Mouse (Mus musculus) embryonic facial prominence, embryonic 10.5 days (tissue): ENCODE results near the gene Fam227a. TPM values are rescaled to one million over a fixed set of nuclear protein-coding genes. Genes with fewer than 3 reads are reported as not detected.

Experiments used
- DNase-seq: peaks from one replicate; pipeline ENCODE4 v3.0.0-alpha.2; 2017; ENCODE audit warnings: low spot score
- H3K27ac ChIP-seq: fragments of 300-500 bp; sonication (generic); replicated peaks from 2 replicates; pipeline ENCODE4 v1.5.1; 2016; ENCODE audit warnings: mild to moderate bottlenecking
- H3K27me3 ChIP-seq: fragments of 300-500 bp; sonication (generic); replicated peaks from 2 replicates; pipeline ENCODE4 v1.6.1; 2016; ENCODE audit warnings: low read depth, mild to moderate bottlenecking; ENCODE audit not compliant: poor library complexity, severe bottlenecking
- H3K36me3 ChIP-seq: fragments of 300-500 bp; sonication (generic); replicated peaks from 2 replicates; pipeline ENCODE4 v1.6.1; 2016; ENCODE audit warnings: mild to moderate bottlenecking, moderate library complexity
- H3K4me1 ChIP-seq: fragments of 300-500 bp; sonication (generic); 2 replicates; pipeline ENCODE4 v1.6.1; 2016
- H3K4me3 ChIP-seq: fragments of 300-500 bp; sonication (generic); 2 replicates; pipeline ENCODE4 v1.5.1; 2016; ENCODE audit warnings: mild to moderate bottlenecking, moderate library complexity
- H3K9me3 ChIP-seq: fragments of 300-500 bp; sonication (generic); 2 replicates; pipeline ENCODE4 v1.6.1; 2016; ENCODE audit warnings: mild to moderate bottlenecking
- WGBS: fragments of 180-500 bp; shearing (Covaris S2); methylation state at CpG from one replicate; pipeline ENCODE4 v1.1.7; 2016; 5-methylcytosine and 5-hydroxymethylcytosine counted together
- polyA plus RNA-seq: library from polyadenylated mRNA; unstranded; fragments of >200 nt; fragmentation: Nextera tagmentation; extraction: Ambion mirVana; gene quantifications from 2 replicates; pipeline ENCODE4 v1.2.1, GENCODE M21; 2016

Gene Fam227a
- polyA plus RNA-seq, 1 experiment from 2014 or later: 2.3 TPM

DNA sequence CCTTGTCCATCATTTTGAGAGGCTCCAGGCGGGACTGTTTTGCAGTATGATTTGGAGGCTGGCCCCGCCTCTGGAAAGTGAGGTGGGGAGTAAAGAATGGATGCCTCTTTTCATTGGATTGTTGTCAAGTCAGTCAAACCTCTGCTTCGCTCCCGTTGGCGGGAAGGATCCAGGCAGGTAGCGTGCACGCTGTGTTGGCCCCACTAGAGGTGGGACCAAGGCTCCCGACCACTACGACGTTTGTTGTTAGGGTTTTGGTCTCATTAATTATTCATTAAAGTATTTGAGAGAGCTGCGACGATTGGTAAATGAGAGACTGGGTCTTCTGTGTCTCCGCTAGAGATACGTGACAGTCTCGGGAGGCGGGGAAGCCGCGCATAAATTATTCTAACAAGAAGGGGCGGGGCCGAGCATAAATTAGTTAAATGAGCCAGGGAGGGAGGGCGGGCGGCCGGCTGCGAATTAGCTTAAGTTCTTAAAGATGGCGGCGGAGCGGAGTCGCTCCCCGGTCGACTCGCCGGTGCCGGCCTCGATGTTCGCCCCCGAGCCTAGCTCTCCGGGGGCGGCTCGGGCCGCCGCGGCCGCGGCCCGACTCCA lies 31.8 kb upstream of the Fam227a start, which contains the start of gene Gtpbp1:
Gene Gtpbp1 (plus strand): TSS at position 420 of the 597 bp plus-strand sequence.
- Histone ChIP-seq H3K4me3 (peak within 1 kb of the TSS; percentile 97), H3K27me3 (no peaks in the 10 kb centered on the region), H3K36me3 (peaks cover 20% of the 10 kb centered on the region), H3K27ac (peak within 1 kb of the TSS; percentile 94), H3K9me3 (no peaks in the 10 kb centered on the region), H3K4me1 (peaks cover 59% of the 10 kb centered on the region)
- under 1% methylated on average over 45 of the region's 45 CpGs for WGBS
- DNase-seq: peak; percentile 96

DNA sequence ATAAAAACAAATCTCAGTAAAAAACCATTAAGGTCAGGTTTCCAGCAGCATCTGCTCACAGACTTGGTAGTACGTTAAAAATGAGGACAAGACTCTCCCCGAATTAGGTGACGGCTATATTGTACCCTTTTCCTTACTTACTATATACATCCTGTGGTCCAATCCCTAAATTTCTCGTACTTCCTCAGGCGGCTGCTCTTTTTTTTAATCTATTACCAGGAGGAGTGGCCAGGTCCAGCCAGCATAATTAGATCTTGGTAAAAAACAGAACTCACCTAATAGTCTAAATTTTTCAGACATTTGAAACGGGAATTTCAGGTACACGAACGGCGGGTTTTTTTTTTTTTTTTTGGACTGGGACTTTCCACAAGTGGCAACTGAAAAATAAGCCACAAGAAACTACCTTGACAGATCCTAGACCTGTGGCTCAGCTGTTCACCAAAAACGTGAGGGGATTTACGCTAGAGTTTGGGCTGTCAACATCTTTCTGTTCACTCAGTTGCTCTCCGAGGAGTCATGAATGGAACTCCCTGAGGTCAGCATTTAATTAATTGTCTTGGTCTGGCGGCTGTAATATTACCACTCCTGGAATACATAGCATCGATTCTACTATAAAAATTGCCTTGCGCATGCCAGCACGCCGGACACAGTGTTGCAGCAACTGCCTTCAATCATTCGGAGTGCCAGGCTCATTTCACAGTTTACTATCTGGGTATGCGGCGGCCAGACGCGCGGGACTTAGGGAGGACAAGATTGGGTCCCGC lies 31.1 kb upstream of the Fam227a start:
- H3K27ac ChIP-seq: 0 out of 2 replicates have a peak overlapping the region, but pooled peaks have one; percentile 94
- H3K36me3 ChIP-seq: peaks cover 14% of the 10 kb centered on the region
- peaks cover 66% of the 10 kb centered on the region for H3K4me1 ChIP-seq

DNA sequence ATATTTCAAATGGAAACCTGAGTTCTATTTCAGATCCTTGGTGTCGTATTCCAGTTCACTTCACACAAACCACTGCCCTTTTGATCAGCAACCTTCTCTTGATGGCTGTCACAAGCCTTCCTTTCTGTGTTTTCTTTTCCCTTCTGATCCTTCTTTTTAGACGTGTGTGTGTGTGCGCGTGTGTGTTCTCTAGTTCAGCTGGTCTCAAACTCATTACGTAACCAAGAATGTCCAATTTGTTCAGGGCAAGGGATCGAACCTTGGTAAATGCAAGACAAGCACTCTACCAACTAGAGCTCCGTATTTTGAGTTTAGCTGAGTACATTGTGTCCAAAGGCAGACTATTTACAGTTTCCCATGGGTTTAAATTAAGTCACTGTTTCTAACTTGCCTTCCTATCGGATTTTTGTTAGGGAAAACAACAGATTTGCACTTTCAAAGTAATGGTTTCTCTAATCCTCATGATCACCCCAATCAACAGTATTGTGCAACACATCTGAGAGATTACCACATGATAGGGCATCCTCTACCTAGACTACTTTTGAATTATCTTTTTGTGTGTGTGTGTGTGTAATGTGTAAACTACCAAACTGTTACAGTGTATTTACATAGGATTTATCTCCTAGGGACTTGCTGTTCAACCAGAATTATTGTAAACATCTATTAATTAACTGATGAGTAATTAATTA lies 29.7 kb upstream of the Fam227a start:
- peak overlapping the region; percentile 94 for H3K27ac ChIP-seq
- peak overlapping the region; percentile 95 for H3K4me3 ChIP-seq
- DNase-seq: no peak
- peaks cover 10% of the 10 kb centered on the region; the same call in 1 of the 2 replicates for H3K36me3 ChIP-seq
- peaks cover 74% of the 10 kb centered on the region for H3K4me1 ChIP-seq
- 2% methylated on average over 8 of the region's 8 CpGs for WGBS
- H3K27me3 ChIP-seq: no peaks in the 10 kb centered on the region
- no peaks in the 10 kb centered on the region for H3K9me3 ChIP-seq

More for the DNA sequence above, 31.1 kb upstream of the Fam227a start:
- WGBS: 15% methylated on average over 24 of the region's 24 CpGs
- DNase-seq: no peak
- H3K27me3 ChIP-seq: no peaks in the 10 kb centered on the region
- H3K4me3 ChIP-seq: peak overlapping the region; percentile 97
- no peaks in the 10 kb centered on the region for H3K9me3 ChIP-seq

DNA sequence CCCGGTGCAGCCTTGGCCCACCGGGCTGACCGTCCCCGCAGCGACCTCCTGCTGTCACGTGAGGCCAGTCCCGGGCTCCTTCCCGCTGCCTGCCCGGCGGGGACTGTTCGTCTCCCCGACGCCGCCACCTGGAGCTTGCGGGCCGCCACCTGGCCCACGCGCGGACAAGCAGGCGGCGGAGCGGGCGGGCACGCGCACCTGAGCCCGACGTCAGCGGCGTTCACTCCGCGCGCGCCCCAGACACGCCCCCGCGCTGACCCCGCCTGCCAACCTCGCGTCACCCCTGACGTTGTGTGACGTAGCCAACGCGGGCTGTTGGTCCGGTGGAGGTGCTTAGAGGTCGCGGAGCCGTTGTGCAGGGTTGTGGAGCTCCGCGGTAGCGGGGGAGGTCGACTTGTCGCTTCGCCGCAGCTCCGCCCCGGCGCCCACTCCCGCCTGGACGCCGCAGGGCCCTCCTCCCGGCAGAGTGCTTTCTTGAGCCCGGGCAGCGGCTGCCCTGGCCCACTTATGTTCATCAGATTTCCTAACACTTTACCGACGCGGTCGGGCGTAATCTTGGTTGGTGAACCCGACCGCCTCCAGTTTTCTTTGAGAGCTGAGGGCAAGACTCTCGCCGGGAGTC lies 29.0 kb upstream of the Fam227a start, which contains the start of gene Josd1:
Gene Josd1 (minus strand): TSS at position 274 of the 622 bp plus-strand sequence.
- under 1% methylated on average over 72 of the region's 72 CpGs for WGBS
- peak; percentile 96 for DNase-seq
- peak within 1 kb of the TSS; percentile 95 for H3K4me3 ChIP-seq
- H3K27ac ChIP-seq: peak within 1 kb of the TSS; percentile 94
- H3K4me1 ChIP-seq: peaks cover 76% of the 10 kb centered on the region
- no peaks in the 10 kb centered on the region for H3K9me3 ChIP-seq
- H3K27me3 ChIP-seq: no peaks in the 10 kb centered on the region
- H3K36me3 ChIP-seq: peaks cover 15% of the 10 kb centered on the region; the same call in 1 of the 2 replicates

DNA sequence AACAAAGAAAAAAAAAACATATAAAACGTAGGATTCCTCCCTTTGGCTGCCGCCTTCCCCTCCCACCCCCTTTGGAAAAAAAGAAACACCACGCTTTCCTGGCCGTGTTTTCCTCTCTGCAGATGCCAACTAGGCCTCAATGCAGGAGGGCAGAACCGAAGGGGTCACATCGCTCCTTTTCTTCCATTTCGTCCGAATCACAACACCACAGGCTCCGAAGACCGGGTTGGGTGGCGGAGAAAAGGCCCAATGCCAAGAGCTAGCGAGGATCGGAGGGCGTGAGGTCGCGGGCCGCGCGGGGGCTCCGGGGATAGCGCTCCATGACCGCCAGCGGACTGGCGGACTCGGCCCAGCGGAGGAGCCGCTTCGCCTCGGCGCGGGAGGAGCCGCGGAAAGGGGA lies 28.4 kb upstream of the Fam227a start:
- Histone ChIP-seq H3K4me3 (peak overlapping the region; percentile 95), H3K27ac (peak overlapping the region; percentile 94), H3K9me3 (no peaks in the 10 kb centered on the region), H3K4me1 (peaks cover 73% of the 10 kb centered on the region), H3K36me3 (peaks cover 15% of the 10 kb centered on the region; the same call in 1 of the 2 replicates), H3K27me3 (no peaks in the 10 kb centered on the region)
- no peak for DNase-seq
- WGBS: under 1% methylated on average over 33 of the region's 33 CpGs

DNA sequence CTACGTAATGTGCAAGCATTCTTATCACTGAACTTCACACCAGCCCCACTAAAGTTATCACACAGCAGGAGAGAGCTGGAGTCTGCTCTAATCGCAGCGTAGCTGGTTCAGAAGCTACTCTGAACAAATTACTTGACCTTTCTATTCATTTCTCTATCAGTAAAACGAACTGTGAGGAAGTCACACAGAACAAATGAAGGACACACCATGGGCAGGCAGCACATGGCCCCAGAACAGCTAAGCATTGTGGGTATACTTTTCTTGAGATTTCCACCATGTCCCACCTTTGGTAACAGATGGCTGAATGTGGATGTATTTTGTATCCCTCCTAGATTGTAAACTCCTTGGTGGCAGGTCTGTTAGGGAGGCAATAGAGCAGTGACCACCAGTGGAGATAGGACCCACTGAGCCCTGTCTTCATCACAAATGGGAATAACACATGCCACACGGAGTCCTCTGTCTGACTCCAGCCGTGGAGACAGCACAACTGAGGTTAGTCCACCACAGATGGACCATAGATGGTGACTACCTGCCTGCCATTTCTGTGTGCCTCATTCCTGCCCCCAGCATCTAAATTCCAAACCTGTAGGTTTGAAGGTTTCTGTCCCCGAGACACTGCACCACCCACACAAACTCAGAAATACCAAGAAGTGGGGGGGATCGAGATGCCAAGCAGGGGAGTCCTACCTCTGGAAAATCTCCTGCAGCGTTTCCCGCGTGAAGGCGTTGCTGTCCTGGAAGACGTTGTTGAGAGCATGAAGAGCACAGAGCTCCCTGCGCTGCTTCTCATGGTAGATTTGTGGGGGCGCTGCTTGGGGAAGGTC lies 27.5 kb upstream of the Fam227a start:
- Histone ChIP-seq H3K4me3 (peak overlapping the region; percentile 95), H3K36me3 (peaks cover 18% of the 10 kb centered on the region; the same call in 1 of the 2 replicates), H3K27ac (peak overlapping the region; percentile 94), H3K27me3 (no peaks in the 10 kb centered on the region), H3K9me3 (no peaks in the 10 kb centered on the region), H3K4me1 (peaks cover 66% of the 10 kb centered on the region)
- no peak for DNase-seq
- 26% methylated on average over 15 of the region's 15 CpGs for WGBS

DNA sequence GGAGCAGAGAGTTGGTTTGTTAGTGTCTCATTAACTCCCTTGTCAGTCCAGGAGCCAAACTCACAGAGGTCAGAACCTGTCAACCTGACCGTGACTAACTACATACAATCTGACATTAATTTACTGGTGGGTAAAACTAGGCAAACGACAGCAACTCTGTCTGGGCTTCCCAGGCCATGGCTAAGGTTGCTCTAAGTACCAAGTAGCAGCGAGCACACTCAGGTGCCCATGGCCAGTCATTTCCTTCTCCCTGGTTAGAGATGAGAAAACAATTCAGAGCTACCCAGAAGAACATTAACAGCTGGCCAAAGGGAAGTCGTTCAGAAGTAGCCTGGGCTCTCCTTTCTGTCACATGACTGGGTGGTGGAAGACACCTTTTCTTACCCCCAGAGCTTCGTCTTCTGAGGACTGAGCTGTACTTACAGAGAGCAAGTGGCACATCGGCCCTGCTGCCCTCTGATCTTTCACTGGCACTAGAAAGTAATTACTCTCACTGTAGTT lies 26.4 kb upstream of the Fam227a start:
- H3K4me1 ChIP-seq: peaks cover 63% of the 10 kb centered on the region
- 38% methylated on average over 6 of the region's 6 CpGs for WGBS

DNA sequence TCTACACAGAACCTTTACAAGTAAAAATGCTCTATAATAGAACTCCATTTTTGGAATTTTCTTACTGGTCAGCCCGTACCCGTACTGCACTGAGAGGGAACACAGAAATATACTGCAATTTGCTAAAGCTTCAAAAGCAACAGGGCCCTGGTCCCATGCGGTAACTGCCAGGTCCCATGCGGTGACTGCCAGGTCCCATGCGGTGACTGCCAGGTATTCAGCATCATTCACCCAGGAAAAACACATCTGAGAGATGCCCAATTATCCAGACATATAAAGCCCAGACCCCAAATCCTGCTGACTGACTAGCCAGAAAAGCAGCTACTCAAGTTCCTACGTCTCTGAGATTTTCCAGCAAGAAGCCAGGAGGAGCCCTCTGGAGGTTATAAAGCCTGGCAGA lies 25.9 kb upstream of the Fam227a start:
- Histone ChIP-seq H3K36me3 (peaks cover 21% of the 10 kb centered on the region), H3K27me3 (no peaks in the 10 kb centered on the region), H3K4me3 (peak overlapping the region; percentile 95), H3K4me1 (peaks cover 57% of the 10 kb centered on the region), H3K27ac (no peak overlapping the region; the same call in 1 of the 2 replicates), H3K9me3 (no peaks in the 10 kb centered on the region)
- DNase-seq: no peak
- 85% methylated on average over 6 of the region's 6 CpGs for WGBS

More for the DNA sequence above, 26.4 kb upstream of the Fam227a start:
- Histone ChIP-seq H3K36me3 (peaks cover 18% of the 10 kb centered on the region; the same call in 1 of the 2 replicates), H3K27me3 (no peaks in the 10 kb centered on the region), H3K4me3 (peak overlapping the region; percentile 95), H3K27ac (peak overlapping the region; percentile 94; the same call in 1 of the 2 replicates), H3K9me3 (no peaks in the 10 kb centered on the region)
- no peak for DNase-seq

DNA sequence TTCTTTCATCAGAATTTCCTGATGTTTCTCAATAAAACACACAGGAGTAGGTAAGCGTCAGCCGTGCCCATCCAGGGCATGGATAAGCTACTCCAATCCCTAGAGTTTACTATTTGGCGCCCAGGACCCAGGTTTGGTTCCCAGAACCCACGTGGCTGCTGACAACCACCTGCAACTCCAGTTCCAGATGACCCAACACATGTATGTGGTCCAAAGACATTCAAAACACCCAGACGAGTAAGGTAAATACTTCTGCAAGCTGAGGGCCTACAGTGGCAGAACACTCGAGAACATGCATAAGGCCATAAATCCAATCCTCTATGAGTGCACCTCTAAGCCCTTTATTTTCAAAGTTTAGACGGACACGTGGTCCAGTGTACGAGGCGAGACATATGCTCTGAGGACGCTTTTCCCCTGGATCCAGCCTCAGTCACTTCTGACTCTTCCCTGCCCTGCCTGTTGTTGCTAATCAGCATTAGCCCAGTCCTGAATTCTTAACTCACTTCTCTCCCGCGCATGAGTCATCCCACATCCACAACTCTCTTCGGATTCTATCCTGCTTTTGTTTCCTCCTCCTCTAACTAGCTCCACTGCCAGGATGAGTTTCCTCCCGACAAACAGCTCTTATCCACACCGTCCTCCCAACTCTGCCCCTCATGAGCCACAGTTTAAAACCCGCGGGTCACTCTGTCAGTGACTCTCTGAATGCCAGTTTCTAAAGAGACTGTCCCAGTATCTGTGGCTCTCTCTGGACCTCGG lies 25.1 kb upstream of the Fam227a start:
- no peak overlapping the region; the same call in 1 of the 2 replicates for H3K27ac ChIP-seq
- no peaks in the 10 kb centered on the region for H3K27me3 ChIP-seq
- H3K9me3 ChIP-seq: no peaks in the 10 kb centered on the region
- H3K4me1 ChIP-seq: peaks cover 51% of the 10 kb centered on the region
- 81% methylated on average over 19 of the region's 19 CpGs for WGBS
- H3K4me3 ChIP-seq: peak overlapping the region; percentile 95
- no peak for DNase-seq
- peaks cover 27% of the 10 kb centered on the region for H3K36me3 ChIP-seq

DNA sequence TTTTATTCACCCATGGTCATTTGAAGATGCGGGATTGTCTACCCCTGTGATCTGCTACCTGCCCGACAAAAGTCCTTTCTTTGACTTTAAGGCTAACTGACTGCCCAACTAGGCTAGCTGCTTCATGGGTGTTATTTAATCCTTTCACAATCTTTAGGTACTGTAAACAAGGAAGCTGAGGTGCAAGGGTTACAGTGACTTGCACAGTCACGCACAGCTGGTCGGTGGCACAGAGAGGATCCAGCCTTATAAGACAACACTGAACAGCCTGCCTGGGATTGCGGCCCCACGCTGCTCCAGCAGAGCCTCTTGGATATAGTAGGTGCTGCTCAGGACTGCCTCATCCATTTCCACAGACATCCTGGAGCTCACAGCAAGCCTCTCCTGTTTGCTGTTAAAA lies 24.4 kb upstream of the Fam227a start:
- Histone ChIP-seq H3K9me3 (no peaks in the 10 kb centered on the region), H3K27ac (no peak overlapping the region), H3K36me3 (peaks cover 29% of the 10 kb centered on the region), H3K4me1 (peaks cover 44% of the 10 kb centered on the region), H3K4me3 (0 out of 2 replicates have a peak overlapping the region, but pooled peaks have one; percentile 5), H3K27me3 (no peaks in the 10 kb centered on the region)
- 88% methylated on average over 6 of the region's 6 CpGs for WGBS
- no peak for DNase-seq

DNA sequence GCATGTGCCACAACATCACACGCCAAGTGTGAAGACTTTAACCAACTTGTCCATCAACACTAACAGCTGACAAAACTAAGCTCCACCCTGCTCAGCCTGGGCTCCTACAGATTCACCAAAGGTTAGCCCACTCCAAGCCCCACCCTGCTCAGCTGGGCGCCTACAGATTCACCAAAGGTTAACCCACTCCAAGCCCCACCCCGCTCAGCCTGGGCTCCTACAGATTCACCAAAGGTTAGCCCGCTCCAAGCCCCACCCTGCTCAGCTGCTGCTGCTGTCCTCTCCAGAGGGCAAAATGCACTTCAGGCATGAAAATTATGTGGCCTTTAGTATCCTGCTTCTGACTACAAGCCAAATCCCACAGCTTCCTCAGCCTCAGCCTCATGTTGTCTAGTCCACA lies 23.2 kb upstream of the Fam227a start:
- Histone ChIP-seq H3K9me3 (no peaks in the 10 kb centered on the region), H3K4me3 (no peak overlapping the region), H3K27me3 (no peaks in the 10 kb centered on the region), H3K27ac (no peak overlapping the region), H3K4me1 (peaks cover 44% of the 10 kb centered on the region), H3K36me3 (peaks cover 40% of the 10 kb centered on the region)
- 89% methylated on average over 4 of the region's 4 CpGs for WGBS
- DNase-seq: no peak
